Mouse (Mus musculus): Measurements from ENCODE around the gene Clock. TPM values are rescaled to one million over a fixed set of nuclear protein-coding genes. Genes with fewer than 3 reads are reported as not detected.

Clock gene
- 10 to 100 TPM; 29.4 to 35.3 TPM for total RNA-seq (2021)
- polyA plus RNA-seq (2012; rRNA removed), result 11.1 and 23.7 TPM in 2 replicates
- long read RNA-seq, partial matches to known transcripts, result 0 of 13 reads
- long read RNA-seq, other reads (novel, unspliced or antisense), result 13 of 13 reads

DNA sequence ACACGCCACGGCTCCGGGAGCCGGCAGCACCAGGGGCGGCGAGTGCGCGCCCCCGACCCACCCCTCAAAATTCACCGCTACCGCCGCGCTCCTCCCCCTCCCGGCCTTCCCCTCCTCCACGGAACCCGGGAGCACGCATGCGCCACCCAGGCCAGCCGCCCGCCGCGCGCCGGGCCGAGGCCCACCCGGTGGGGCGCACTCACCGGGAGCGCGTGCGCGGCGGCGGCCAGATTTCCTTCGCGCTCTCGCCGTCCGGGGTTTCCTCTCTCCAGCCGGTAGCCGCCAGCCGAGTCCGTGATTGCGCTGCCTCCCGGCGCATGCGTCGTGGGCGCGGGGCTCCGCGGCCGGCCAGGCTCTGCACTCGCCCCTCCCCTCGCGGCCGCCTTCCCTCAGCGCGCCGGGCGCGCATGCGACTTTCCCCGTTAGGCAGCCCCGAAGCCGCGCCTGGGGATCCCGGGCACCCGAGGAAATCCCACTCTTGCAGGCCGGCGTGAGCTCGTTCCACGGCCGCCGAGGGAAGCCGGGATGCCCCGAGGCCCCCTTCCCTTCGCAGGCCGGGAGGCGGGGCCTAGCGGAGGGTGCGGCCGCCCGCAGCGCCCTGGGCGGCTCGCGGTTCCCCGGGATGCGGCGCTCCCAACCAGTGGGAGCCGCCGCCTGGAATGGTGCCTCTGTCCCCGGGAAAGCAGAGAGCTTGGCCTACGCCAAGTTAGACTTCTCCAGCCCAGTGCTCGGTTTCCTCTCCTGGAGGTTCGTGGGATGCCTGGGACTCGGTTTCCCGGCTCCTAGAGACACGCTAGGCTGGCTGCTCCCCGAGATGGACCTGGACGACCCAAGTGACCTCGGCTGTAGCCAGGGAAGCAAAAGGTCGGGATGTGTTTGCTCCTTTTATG lies at the start of gene Clock:
Clock (minus strand) TSS at position 341 of the 890 bp plus-strand sequence.
- Histone ChIP-seq H3K4me1 (ENCODE audit: control insufficient read depth, insufficient read depth, low read length) (peaks cover 3% of the 10 kb centered on the region), H3K36me3 (ENCODE audit: control insufficient read depth, insufficient read depth, low read length) (peaks cover 10% of the 10 kb centered on the region), H3K27me3 (ENCODE audit: control insufficient read depth, insufficient read depth, low read length) (no peaks in the 10 kb centered on the region), H3K79me2 (replicated peaks; ENCODE audit: control insufficient read depth, insufficient read depth, low read length) (no peaks in the 10 kb centered on the region), H3K9ac (ENCODE audit: low read depth, low read length) (peak within 1 kb of the TSS; percentile 95), H3K27ac (peak within 1 kb of the TSS; percentile 96), H3K4me3 (peak within 1 kb of the TSS; percentile 89)
- intact Hi-C loops (cut with DNase I), result loop anchor here (2.0 to 10.0 kb wide), 4 partner anchors 117 to 430 kb away; partner anchors contain the start of gene Srd5a3
- WGBS, result 1% methylated on average over 96 of the region's 104 CpGs
- TF ChIP-seq CTCF (IDR thresholded peaks at IDR 0.05) (no peak; the same call in 1 of the 2 replicates), EP300 (IDR thresholded peaks at IDR 0.05; ENCODE audit: insufficient read depth, low read depth, low read length) (no peak), POLR2A (IDR thresholded peaks at IDR 0.05; ENCODE audit: insufficient read depth, low read depth, low read length) (no peak)
- peak; percentile 94 to 95 for DNase-seq

GRCm38 (mm10) chr5:76351953-76352611 lies 47.5 kb upstream of the Clock start:
- intact Hi-C loops (cut with DNase I), result no loop called here

DNA sequence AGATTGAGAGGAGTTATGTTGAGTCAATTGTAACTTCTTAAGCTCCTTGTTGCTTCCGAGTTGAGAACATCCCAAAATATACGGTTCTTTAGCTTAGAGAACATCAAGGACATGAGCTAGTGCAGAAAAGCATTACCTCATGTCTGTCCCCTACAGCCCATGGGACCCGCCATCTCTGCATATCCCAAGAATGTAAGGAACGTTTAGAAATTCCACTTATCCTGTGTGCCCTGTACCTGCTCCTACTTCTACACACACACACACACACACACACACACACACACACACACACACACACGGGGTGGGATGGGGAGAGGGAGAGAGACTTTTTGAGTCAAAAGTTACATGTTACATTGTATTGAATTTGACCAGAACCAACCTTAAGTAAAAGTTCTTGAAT lies 46.9 kb upstream of the Clock start:
- no peaks in the 10 kb centered on the region for H3K27me3 ChIP-seq (ENCODE audit: control insufficient read depth, insufficient read depth, low read length)
- 73% methylated on average over 5 of the region's 5 CpGs for WGBS
- intact Hi-C loops (cut with DNase I), result no loop called here

More at GRCm38 (mm10) chr5:76351953-76352611, 47.5 kb upstream of the Clock start:
- no peak overlapping the region for H3K9ac ChIP-seq (ENCODE audit: low read depth, low read length)
- no peaks in the 10 kb centered on the region for H3K27me3 ChIP-seq (ENCODE audit: control insufficient read depth, insufficient read depth, low read length)
- H3K4me1 ChIP-seq (ENCODE audit: control insufficient read depth, insufficient read depth, low read length), result no peaks in the 10 kb centered on the region
- no peak overlapping the region for H3K4me3 ChIP-seq
- no peaks in the 10 kb centered on the region for H3K36me3 ChIP-seq (ENCODE audit: control insufficient read depth, insufficient read depth, low read length)
- H3K27ac ChIP-seq, result no peak overlapping the region
- no peaks in the 10 kb centered on the region for H3K79me2 ChIP-seq (replicated peaks; ENCODE audit: control insufficient read depth, insufficient read depth, low read length)
- no peak for TF ChIP-seq CTCF (IDR thresholded peaks at IDR 0.05)
- no peak for TF ChIP-seq EP300 (IDR thresholded peaks at IDR 0.05; ENCODE audit: insufficient read depth, low read depth, low read length)
- no peak for TF ChIP-seq POLR2A (IDR thresholded peaks at IDR 0.05; ENCODE audit: insufficient read depth, low read depth, low read length)
- 77% methylated on average over 7 of the region's 7 CpGs for WGBS
- DNase-seq, result no peak

GRCm38 (mm10) chr5:76346137-76346536 lies 41.5 kb upstream of the Clock start:
- no peaks in the 10 kb centered on the region for H3K27me3 ChIP-seq (ENCODE audit: control insufficient read depth, insufficient read depth, low read length)
- intact Hi-C loops (cut with DNase I), result no loop called here
- H3K79me2 ChIP-seq (replicated peaks; ENCODE audit: control insufficient read depth, insufficient read depth, low read length), result no peaks in the 10 kb centered on the region
- WGBS, result 71% methylated on average over 2 of the region's 2 CpGs
- no peak overlapping the region for H3K9ac ChIP-seq (ENCODE audit: low read depth, low read length)
- DNase-seq, result no peak
- no peaks in the 10 kb centered on the region for H3K36me3 ChIP-seq (ENCODE audit: control insufficient read depth, insufficient read depth, low read length)
- H3K4me3 ChIP-seq, result no peak overlapping the region
- TF ChIP-seq EP300 (IDR thresholded peaks at IDR 0.05; ENCODE audit: insufficient read depth, low read depth, low read length) (no peak), CTCF (IDR thresholded peaks at IDR 0.05) (no peak), POLR2A (IDR thresholded peaks at IDR 0.05; ENCODE audit: insufficient read depth, low read depth, low read length) (no peak)
- no peak overlapping the region for H3K27ac ChIP-seq
- H3K4me1 ChIP-seq (ENCODE audit: control insufficient read depth, insufficient read depth, low read length), result no peaks in the 10 kb centered on the region

More for the DNA sequence above, 46.9 kb upstream of the Clock start:
- Histone ChIP-seq H3K4me3 (no peak overlapping the region), H3K9ac (ENCODE audit: low read depth, low read length) (no peak overlapping the region), H3K36me3 (ENCODE audit: control insufficient read depth, insufficient read depth, low read length) (no peaks in the 10 kb centered on the region), H3K79me2 (replicated peaks; ENCODE audit: control insufficient read depth, insufficient read depth, low read length) (no peaks in the 10 kb centered on the region), H3K4me1 (ENCODE audit: control insufficient read depth, insufficient read depth, low read length) (no peaks in the 10 kb centered on the region), H3K27ac (no peak overlapping the region)
- TF ChIP-seq CTCF (IDR thresholded peaks at IDR 0.05), result no peak
- TF ChIP-seq POLR2A (IDR thresholded peaks at IDR 0.05; ENCODE audit: insufficient read depth, low read depth, low read length), result no peak
- no peak for TF ChIP-seq EP300 (IDR thresholded peaks at IDR 0.05; ENCODE audit: insufficient read depth, low read depth, low read length)
- DNase-seq, result no peak

- Histone ChIP-seq H3K4me1 (ENCODE audit: control insufficient read depth, insufficient read depth, low read length) (no peaks in the 10 kb centered on the region), H3K27me3 (ENCODE audit: control insufficient read depth, insufficient read depth, low read length) (no peaks in the 10 kb centered on the region), H3K27ac (no peak overlapping the region), H3K4me3 (no peak overlapping the region), H3K79me2 (replicated peaks; ENCODE audit: control insufficient read depth, insufficient read depth, low read length) (no peaks in the 10 kb centered on the region), H3K9ac (ENCODE audit: low read depth, low read length) (no peak overlapping the region), H3K36me3 (ENCODE audit: control insufficient read depth, insufficient read depth, low read length) (no peaks in the 10 kb centered on the region)
- TF ChIP-seq POLR2A (IDR thresholded peaks at IDR 0.05; ENCODE audit: insufficient read depth, low read depth, low read length) (no peak), EP300 (IDR thresholded peaks at IDR 0.05; ENCODE audit: insufficient read depth, low read depth, low read length) (no peak), CTCF (IDR thresholded peaks at IDR 0.05) (no peak)
- 76% methylated on average over 2 of the region's 2 CpGs for WGBS
- DNase-seq, result no peak
- intact Hi-C loops (cut with DNase I), result no loop called here
Observed at GRCm38 (mm10) chr5:76340931-76341330, 36.3 kb upstream of the Clock start.
